Mouse (Mus musculus) bone marrow, adult 2 months (tissue): ENCODE results near the gene Zfp2.

Experiments
- CTCF ChIP-seq: fragments of 200-500 bp; IDR thresholded peaks from 2 replicates; pipeline ENCODE4 v1.5.1; 2011; ENCODE audit warnings: low read length, control low read depth; ENCODE audit not compliant: control insufficient read depth, insufficient read depth
- POLR2A ChIP-seq: fragments of 200-500 bp; IDR thresholded peaks from 2 replicates; pipeline ENCODE4 v1.6.1; 2011; ENCODE audit warnings: low read depth, mild to moderate bottlenecking, control low read depth, low read length, borderline replicate concordance; ENCODE audit not compliant: control insufficient read depth

DNA sequence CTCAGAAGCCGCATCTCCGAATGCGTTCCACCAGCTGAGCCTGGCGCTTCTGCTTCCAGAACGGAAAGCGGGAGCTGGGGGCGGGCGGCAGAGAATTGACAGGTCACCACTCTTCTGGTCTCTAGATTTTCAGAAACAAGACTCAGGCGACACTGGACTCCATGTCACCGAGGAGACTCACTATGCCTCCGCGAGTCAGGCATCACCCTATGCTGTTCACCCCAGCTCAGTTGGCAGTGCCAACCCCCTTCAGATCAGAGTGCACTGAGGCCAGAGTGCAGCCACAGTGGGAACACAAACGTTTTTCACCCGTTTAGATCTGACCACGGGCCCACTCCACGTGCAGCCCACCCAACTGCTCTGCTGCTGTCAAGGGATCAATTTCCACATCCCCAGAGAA is 15.1 kb upstream of the Zfp2 start:
- no peak for TF ChIP-seq CTCF
- TF ChIP-seq POLR2A, result no peak
